In the genomic region with DNA sequence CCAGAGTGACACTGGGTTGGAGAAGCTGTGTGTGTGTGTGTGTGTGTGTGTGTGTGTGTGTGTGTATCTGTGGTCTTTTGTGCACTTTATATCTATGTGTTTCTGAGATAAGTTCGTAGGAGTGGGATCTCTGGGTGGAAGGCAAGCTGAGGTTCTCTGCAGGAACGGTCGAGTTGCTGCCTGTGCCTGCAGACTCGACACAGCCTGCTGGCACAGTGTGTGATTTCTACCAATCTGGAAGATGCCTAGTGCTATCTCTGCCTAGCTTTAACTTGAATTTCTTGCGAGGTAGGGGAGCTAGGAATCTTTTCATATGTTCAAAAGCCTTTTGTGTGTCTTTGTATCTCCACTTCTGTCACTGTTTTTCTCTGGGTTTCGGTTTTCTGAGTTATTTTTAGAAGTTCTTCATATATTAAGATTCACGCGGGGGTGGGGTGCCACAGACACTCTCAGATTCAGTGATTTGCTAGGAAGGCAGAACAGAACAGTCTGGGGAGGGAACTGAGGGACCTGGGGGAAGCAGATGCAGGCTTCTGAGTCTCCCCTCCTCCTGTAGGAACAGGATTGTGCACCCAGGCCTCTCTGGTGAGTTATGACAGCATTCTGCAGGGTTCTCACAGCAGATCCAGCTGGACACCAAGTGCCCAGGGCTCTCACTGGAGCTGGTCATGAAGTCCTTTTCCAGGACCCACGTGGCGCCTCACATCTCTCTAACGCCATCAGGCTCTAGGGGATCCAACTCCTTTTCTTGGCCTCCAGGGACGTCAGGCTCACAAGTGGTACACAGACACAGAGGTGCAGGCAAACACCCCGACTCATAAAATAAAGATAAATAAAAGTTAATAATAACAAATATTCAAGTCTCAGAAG, we compare ENCODE assay signal across 12 mouse cellular contexts. TPM values are rescaled to one million over a fixed set of nuclear protein-coding genes. Genes with fewer than 3 reads are reported as not detected.
A peak's percentile ranks its signal among the peaks of the same experiment; 100 is the strongest.
DNase-seq lines count a peak whose midpoint lies in the region; ATAC-seq lines count a peak whose summit lies in the region.
"Had no signal": no experiment of that assay in that cellular context is flagged by ENCODE, and none has a peak within 500 bp of the region (broad histone marks: within the 10 kb centered on the region; RNA-seq: fewer than 3 reads in every experiment).

No protein-coding gene starts in this region.

- H3K4me1 ChIP-seq in embryonic facial prominence, embryonic 14.5 days (ENCODE audit: control insufficient read depth, insufficient read depth, low read length), result no peaks in the 10 kb centered on the region
- H3K4me1 ChIP-seq in embryonic facial prominence, embryonic 10.5 days, result no peaks in the 10 kb centered on the region
- H3K4me1 ChIP-seq: megakaryocyte, embryonic 14.5 days; neural tube, embryonic 15.5 days had no signal

- ATAC-seq in embryonic facial prominence, embryonic 14.5 days (ENCODE audit: low read depth), result no peak

- H3K4me2 ChIP-seq in embryonic facial prominence, embryonic 14.5 days (ENCODE audit: low read depth, low read length), result no peak overlapping the region
- H3K4me2 ChIP-seq: neural tube, embryonic 15.5 days had no signal

- no peaks in the 10 kb centered on the region for H3K27me3 ChIP-seq in embryonic facial prominence, embryonic 14.5 days (replicated peaks; ENCODE audit: control insufficient read depth, insufficient read depth, low read length)
- no peaks in the 10 kb centered on the region for H3K27me3 ChIP-seq in embryonic facial prominence, embryonic 10.5 days (replicated peaks; ENCODE audit: low read depth, poor library complexity, severe bottlenecking)
- H3K27me3 ChIP-seq: megakaryocyte, embryonic 14.5 days; neural tube, embryonic 15.5 days had no signal

- 0 out of 2 replicates have a peak overlapping the region, but pooled peaks have one; percentile 15 for H3K9ac ChIP-seq in embryonic facial prominence, embryonic 14.5 days (ENCODE audit: low read depth, low read length)
- H3K9ac ChIP-seq: neural tube, embryonic 15.5 days had no signal

- no peak overlapping the region for H3K4me3 ChIP-seq in embryonic facial prominence, embryonic 14.5 days (ENCODE audit: low read depth, low read length)
- no peak overlapping the region for H3K4me3 ChIP-seq in embryonic facial prominence, embryonic 10.5 days
- H3K4me3 ChIP-seq: megakaryocyte, embryonic 14.5 days; neural tube, embryonic 15.5 days had no signal

- no peak overlapping the region for H3K27ac ChIP-seq in embryonic facial prominence, embryonic 14.5 days (replicated peaks; ENCODE audit: low read depth, low read length)
- no peak overlapping the region for H3K27ac ChIP-seq in embryonic facial prominence, embryonic 10.5 days (replicated peaks)
- H3K27ac ChIP-seq: neural tube, embryonic 15.5 days had no signal

- 0 out of 2 replicates have a peak, but pooled peaks cover 5% of the 10 kb centered on the region for H3K9me3 ChIP-seq in embryonic facial prominence, embryonic 14.5 days (ENCODE audit: control insufficient read depth, low read length)
- peaks cover 5% of the 10 kb centered on the region; the same call in 1 of the 2 replicates for H3K9me3 ChIP-seq in embryonic facial prominence, embryonic 10.5 days
- H3K9me3 ChIP-seq: neural tube, embryonic 15.5 days had no signal

- WGBS in embryonic facial prominence, embryonic 14.5 days, result 69% methylated on average over 13 of the region's 13 CpGs
- WGBS in embryonic facial prominence, embryonic 10.5 days, result 80% methylated on average over 13 of the region's 13 CpGs

- no peak for DNase-seq in embryonic facial prominence, embryonic 14.5 days (ENCODE audit: low spot score)
- no peak for DNase-seq in embryonic facial prominence, embryonic 10.5 days (ENCODE audit: low spot score)
- peak; percentile 67 for DNase-seq in layer of hippocampus, adult 11-12 months (ENCODE audit: low spot score)
- DNase-seq in layer of hippocampus, adult 9-10 months (ENCODE audit: low spot score), result no peak
- peak; percentile 68 to 84 for DNase-seq in frontal cortex, postnatal 36 days (ENCODE audit: low spot score in 2 of 2)
- peak; percentile 81 to 90 for DNase-seq in right cerebral cortex, postnatal 10 days (ENCODE audit: low spot score in 2 of 2)
- no peak for DNase-seq in kidney, adult 18-20 months
- DNase-seq in adrenal gland, adult 2 months, result no peak
- DNase-seq: kidney, postnatal 10 days had no signal

- no peaks in the 10 kb centered on the region for H3K36me3 ChIP-seq in embryonic facial prominence, embryonic 14.5 days (ENCODE audit: control insufficient read depth, insufficient read depth, low read length)
- H3K36me3 ChIP-seq in embryonic facial prominence, embryonic 10.5 days (replicated peaks), result no peaks in the 10 kb centered on the region
- H3K36me3 ChIP-seq: neural tube, embryonic 15.5 days had no signal

RNA-seq across cellular contexts. Expression of a gene that starts 14.4 kb away (rescaled TPM):
- polyA plus RNA-seq in embryonic facial prominence, embryonic 14.5 days (2014; fragmentation: Nextera tagmentation; extraction: Ambion mirVana), result 7.6 and 9.3 TPM in 2 replicates
- 5.8 and 7.2 TPM in 2 replicates for polyA plus RNA-seq in embryonic facial prominence, embryonic 10.5 days (2016; fragmentation: Nextera tagmentation; extraction: Ambion mirVana)
- 1 to 10 TPM; 6.2 to 9.3 TPM for total RNA-seq in adrenal gland, adult 2 months (2021)
- polyA plus RNA-seq in adrenal gland, adult 2 months (2012; rRNA removed), result 1.7 and 1.8 TPM in 2 replicates
- total RNA-seq: hematopoietic stem cell, adult 5-6 weeks had no signal

Comparison
In these comparisons a context has a peak if more than half of its experiments do, and no peak if none do; other contexts are left out.
1. DNase-seq: peak in layer of hippocampus, adult 11-12 months (single experiment), frontal cortex, postnatal 36 days (2 of 2) and right cerebral cortex, postnatal 10 days (2 of 2); none in embryonic facial prominence, embryonic 14.5 days (single experiment), embryonic facial prominence, embryonic 10.5 days (single experiment), layer of hippocampus, adult 9-10 months (single experiment), kidney, adult 18-20 months (single experiment) and adrenal gland, adult 2 months (single experiment).